ENCODE assay signal across 19 mouse cellular contexts in genomic region chr17:72580142-72580541, GRCm38 (mm10). TPM values are rescaled to one million over a fixed set of nuclear protein-coding genes. Genes with fewer than 3 reads are reported as not detected.
A peak's percentile ranks its signal among the peaks of the same experiment; 100 is the strongest.
DNase-seq lines count a peak whose midpoint lies in the region; ATAC-seq and TF ChIP-seq lines count a peak whose summit lies in the region.
"Had no signal": no experiment of that assay in that cellular context is flagged by ENCODE, and none has a peak within 500 bp of the region (broad histone marks: within the 10 kb centered on the region; RNA-seq: fewer than 3 reads in every experiment).

No protein-coding gene starts in this region.

- no peak overlapping the region for H3K27ac ChIP-seq in heart, embryonic 12.5 days (ENCODE audit: poor library complexity, severe bottlenecking)
- H3K27ac ChIP-seq: limb, embryonic 12.5 days; liver, embryonic 14.5 days had no signal

- no peaks in the 10 kb centered on the region for H3K36me3 ChIP-seq in heart, embryonic 12.5 days
- H3K36me3 ChIP-seq: limb, embryonic 12.5 days had no signal

- ATAC-seq in heart, embryonic 12.5 days (ENCODE audit: insufficient number of reproducible peaks, low FRiP score), result no peak
- ATAC-seq: CD4-positive, CD25-positive, alpha-beta regulatory T cell, adult 4 months; inflammation-experienced regulatory T-cells, adult 6 months; lung, postnatal 0 days had no signal

- H3K4me2 ChIP-seq in heart, embryonic 12.5 days, result no peak overlapping the region
- H3K4me2 ChIP-seq: limb, embryonic 12.5 days had no signal

- H3K9me3 ChIP-seq in heart, embryonic 12.5 days (replicated peaks), result peaks cover 2% of the 10 kb centered on the region; the same call in 1 of the 2 replicates
- H3K9me3 ChIP-seq: limb, embryonic 12.5 days had no signal

- no peak overlapping the region for H3K4me3 ChIP-seq in heart, embryonic 12.5 days
- H3K4me3 ChIP-seq: erythroblast, embryonic 14.5 days; limb, embryonic 12.5 days; myocyte had no signal

- peak; percentile 42 for DNase-seq in heart, adult 11 months
- peak; percentile 19 for DNase-seq in Muller cell, postnatal 12 days (ENCODE audit: inconsistent ontology term)
- DNase-seq in brain, embryonic 14.5 days (ENCODE audit: low read depth), result peak; percentile 96
- peak; percentile 14 to 19 for DNase-seq in layer of hippocampus, postnatal 36 days
- no peak for DNase-seq in thymus, adult 18-20 months
- DNase-seq in gastrocnemius, adult 18-20 months (ENCODE audit: low spot score), result no peak
- DNase-seq: adrenal gland, adult 8-10 months had no signal

- no peak for TF ChIP-seq POLR2A in brain, embryonic 14.5 days (IDR thresholded peaks at IDR 0.05; ENCODE audit: borderline replicate concordance, extremely low read depth, insufficient read depth, insufficient read length, poor library complexity, severe bottlenecking)

- no peak for TF ChIP-seq CTCF in brain, embryonic 14.5 days (IDR thresholded peaks at IDR 0.05; ENCODE audit: borderline replicate concordance, extremely low read depth, insufficient read depth, insufficient read length)

- H3K27me3 ChIP-seq in heart, embryonic 12.5 days (replicated peaks), result no peaks in the 10 kb centered on the region
- H3K27me3 ChIP-seq: limb, embryonic 12.5 days had no signal

- H3K4me1 ChIP-seq in heart, embryonic 12.5 days (replicated peaks), result no peaks in the 10 kb centered on the region
- H3K4me1 ChIP-seq: limb, embryonic 12.5 days had no signal

- no peak overlapping the region for H3K9ac ChIP-seq in heart, embryonic 12.5 days
- H3K9ac ChIP-seq: limb, embryonic 12.5 days; liver, embryonic 14.5 days had no signal

- WGBS in heart, embryonic 12.5 days, result 73% methylated on average over 4 of the region's 4 CpGs

RNA-seq across cellular contexts. Expression of gene Alk, which starts 24.3 kb away (rescaled TPM):
- polyA plus RNA-seq in heart, embryonic 12.5 days (2016; fragmentation: Nextera tagmentation; extraction: Ambion mirVana), result 0.43 and 0.50 TPM in 2 replicates
- polyA plus RNA-seq in brain, embryonic 14.5 days (2012; rRNA removed), result 1.3 and 3.7 TPM in 2 replicates
- 1 to 10 TPM; 6.8 to 7.1 TPM for total RNA-seq in layer of hippocampus, postnatal 36 days (2021)
- total RNA-seq in gastrocnemius, adult 18-20 months (2021), result not detected
- total RNA-seq: hematopoietic stem cell, adult 5-6 weeks; megakaryocyte, adult 5-6 weeks; MEL; neutrophil, adult 5-6 weeks had no signal
- polyA plus RNA-seq: erythroblast, embryonic 14.5 days; lung, postnatal 0 days; myocyte had no signal

Comparison
In these comparisons a context has a peak if more than half of its experiments do, and no peak if none do; other contexts are left out.
1. DNase-seq: peak in heart, adult 11 months (single experiment), Muller cell, postnatal 12 days (single experiment), brain, embryonic 14.5 days (single experiment) and layer of hippocampus, postnatal 36 days (2 of 2); none in thymus, adult 18-20 months (0 of 2) and gastrocnemius, adult 18-20 months (single experiment).
2. RNA of gene Alk, which starts 24.3 kb away (total RNA-seq): 6.8 to 7.1 TPM in layer of hippocampus, postnatal 36 days; not detected in gastrocnemius, adult 18-20 months; every median in the first group is over 4 times any median in the second.